Mouse (Mus musculus) brain, adult 2 months (tissue): ENCODE data around the gene G3bp1.

Experiments
- DNase-seq: peaks from one replicate; pipeline ENCODE4 v3.0.0; 2011; ENCODE audit warnings: low read depth, low spot score

G3bp1 gene

GRCm38 (mm10) chr11:55464707-55465106 lies 4.8 kb upstream of the G3bp1 start:
- no peak for DNase-seq

- DNase-seq, result no peak
Measured at GRCm38 (mm10) chr11:55465177-55465576, 4.3 kb upstream of the G3bp1 start.

- no peak for DNase-seq
Measured at GRCm38 (mm10) chr11:55468012-55468411, 1.5 kb upstream of the G3bp1 start.

- no peak for DNase-seq
Measured at GRCm38 (mm10) chr11:55468611-55469047, 856 bp upstream of the G3bp1 start.

GRCm38 (mm10) chr11:55469923-55470691 lies 622 bp downstream of the G3bp1 start:
- DNase-seq, result peak; percentile 35

GRCm38 (mm10) chr11:55470761-55471160 lies 1.3 kb downstream of the G3bp1 start:
- DNase-seq, result no peak

GRCm38 (mm10) chr11:55471467-55471866 lies 2.0 kb downstream of the G3bp1 start:
- no peak for DNase-seq

GRCm38 (mm10) chr11:55473219-55473618 lies 3.7 kb downstream of the G3bp1 start:
- DNase-seq, result no peak

GRCm38 (mm10) chr11:55485443-55485842 lies 16.0 kb downstream of the G3bp1 start:
- no peak for DNase-seq

- no peak for DNase-seq
Measured at GRCm38 (mm10) chr11:55496158-55496557, 26.7 kb downstream of the G3bp1 start.

GRCm38 (mm10) chr11:55497885-55498284 lies 28.4 kb downstream of the G3bp1 start:
- DNase-seq, result peak; percentile 78

- DNase-seq, result peak; percentile 48
Measured at GRCm38 (mm10) chr11:55501955-55502531, 32.6 kb downstream of the G3bp1 start.

GRCm38 (mm10) chr11:55502886-55503285 lies 33.4 kb downstream of the G3bp1 start:
- DNase-seq, result no peak

- no peak for DNase-seq
Measured at GRCm38 (mm10) chr11:55505485-55505884, 36.0 kb downstream of the G3bp1 start.

GRCm38 (mm10) chr11:55511374-55511773 lies 41.9 kb downstream of the G3bp1 start:
- peak; percentile 41 for DNase-seq

- DNase-seq, result no peak
Measured at GRCm38 (mm10) chr11:55517666-55518065, 48.2 kb downstream of the G3bp1 start.

GRCm38 (mm10) chr11:55518806-55519674 lies 49.6 kb downstream of the G3bp1 start:
- peak; percentile 93 for DNase-seq

GRCm38 (mm10) chr11:55530741-55531140 lies 61.3 kb downstream of the G3bp1 start:
- DNase-seq, result no peak

GRCm38 (mm10) chr11:55533378-55533777 lies 63.9 kb downstream of the G3bp1 start:
- DNase-seq, result peak; percentile 93

- no peak for DNase-seq
Measured at GRCm38 (mm10) chr11:55534766-55535165, 65.3 kb downstream of the G3bp1 start.

GRCm38 (mm10) chr11:55542128-55542527 lies 72.6 kb downstream of the G3bp1 start:
- DNase-seq, result no peak

GRCm38 (mm10) chr11:55542671-55543070 lies 73.2 kb downstream of the G3bp1 start:
- no peak for DNase-seq
